Comparison of ENCODE assay signal across 12 mouse cellular contexts in genomic region chr3:56302346-56303185, GRCm38 (mm10).
A peak's percentile ranks its signal among the peaks of the same experiment; 100 is the strongest.
DNase-seq lines count a peak whose midpoint lies in the region; ATAC-seq and TF ChIP-seq lines count a peak whose summit lies in the region.
"Had no signal": no experiment of that assay in that cellular context is flagged by ENCODE, and none has a peak within 500 bp of the region (broad histone marks: within the 10 kb centered on the region; RNA-seq: fewer than 3 reads in every experiment).

No protein-coding gene starts in this region.

- ATAC-seq in midbrain, postnatal 0 days (ENCODE audit: low FRiP score), result no peak

- H3K4me3 ChIP-seq in midbrain, postnatal 0 days (ENCODE audit: low read depth, low read length), result no peak overlapping the region
- H3K4me3 ChIP-seq: heart, embryonic 10.5 days; intestine, embryonic 15.5 days had no signal

- TF ChIP-seq CTCF in midbrain, postnatal 0 days (IDR thresholded peaks at IDR 0.05), result no peak

- no peaks in the 10 kb centered on the region for H3K9me3 ChIP-seq in midbrain, postnatal 0 days (ENCODE audit: low read length)
- H3K9me3 ChIP-seq: heart, embryonic 10.5 days; intestine, embryonic 15.5 days had no signal

- H3K4me1 ChIP-seq in midbrain, postnatal 0 days (ENCODE audit: insufficient read depth, low read length), result 0 out of 2 replicates have a peak, but pooled peaks cover 2% of the 10 kb centered on the region
- H3K4me1 ChIP-seq: heart, embryonic 10.5 days; intestine, embryonic 15.5 days had no signal

- no peak overlapping the region for H3K4me2 ChIP-seq in midbrain, postnatal 0 days (ENCODE audit: low read depth, low read length, poor library complexity, severe bottlenecking)
- H3K4me2 ChIP-seq: intestine, embryonic 15.5 days had no signal

- H3K27ac ChIP-seq in midbrain, postnatal 0 days (ENCODE audit: low read depth, low read length), result no peak overlapping the region
- H3K27ac ChIP-seq: heart, embryonic 10.5 days; intestine, embryonic 15.5 days; liver, embryonic 14.5 days had no signal

- H3K27me3 ChIP-seq in midbrain, postnatal 0 days (ENCODE audit: insufficient read depth, low read length), result no peaks in the 10 kb centered on the region
- H3K27me3 ChIP-seq: intestine, embryonic 15.5 days had no signal

- H3K36me3 ChIP-seq in midbrain, postnatal 0 days (ENCODE audit: insufficient read depth, low read length), result no peaks in the 10 kb centered on the region
- H3K36me3 ChIP-seq: heart, embryonic 10.5 days; intestine, embryonic 15.5 days had no signal

- peak; percentile 2 to 5 for DNase-seq in frontal cortex, adult 2 months (ENCODE audit: extremely low spot score in 1 of 2, low spot score in 1 of 2)
- DNase-seq in frontal cortex, postnatal 10 days (ENCODE audit: low spot score in 2 of 2), result no peak
- DNase-seq in ZHBTc4 (ENCODE audit: low read depth, low spot score), result peak; percentile 85
- DNase-seq in forelimb bud, embryonic 11.5 days (ENCODE audit: low read depth, low spot score), result peak; percentile 21
- peak; percentile 53 for DNase-seq in midbrain, postnatal 0 days (ENCODE audit: low spot score)
- no peak for DNase-seq in urinary bladder, adult 2 months (ENCODE audit: low spot score)
- DNase-seq in right cerebral cortex, postnatal 4 days, result no peak
- no peak for DNase-seq in urinary bladder, postnatal 36 days (ENCODE audit: low spot score in 2 of 2)
- DNase-seq: B cell, adult 2 months had no signal

- WGBS in midbrain, postnatal 0 days, result 20% methylated on average over 7 of the region's 7 CpGs

- H3K9ac ChIP-seq in midbrain, postnatal 0 days (replicated peaks; ENCODE audit: low read length, poor library complexity, severe bottlenecking), result no peak overlapping the region
- H3K9ac ChIP-seq: intestine, embryonic 15.5 days; liver, embryonic 14.5 days had no signal

Comparison
In these comparisons a context has a peak if more than half of its experiments do, and no peak if none do; other contexts are left out.
1. DNase-seq: peak in frontal cortex, adult 2 months (2 of 2), ZHBTc4 (single experiment), forelimb bud, embryonic 11.5 days (single experiment) and midbrain, postnatal 0 days (single experiment); none in frontal cortex, postnatal 10 days (0 of 2), urinary bladder, adult 2 months (single experiment), right cerebral cortex, postnatal 4 days (single experiment) and urinary bladder, postnatal 36 days (0 of 2).